Mouse (Mus musculus) G1E (cell line): Measurements from ENCODE around the gene Cfap43. TPM values are rescaled to one million over a fixed set of nuclear protein-coding genes. Genes with fewer than 3 reads are reported as not detected.

ENCODE experiments used
- ATAC-seq: 2 replicates; pipeline ENCODE4 v1.8.0; 2016; ENCODE audit warnings: mild to moderate bottlenecking; ENCODE audit not compliant: insufficient number of reproducible peaks, poor library complexity, low FRiP score, severe bottlenecking; ENCODE audit errors: extremely low read depth
- DNase-seq: peaks from one replicate; pipeline ENCODE4 v3.0.0; 2012; ENCODE audit warnings: low spot score
- H3K27me3 ChIP-seq: 2 replicates; pipeline ENCODE4 v1.6.1; 2012; ENCODE audit warnings: mild to moderate bottlenecking, low read length, inconsistent platforms; ENCODE audit not compliant: insufficient read depth
- H3K36me3 ChIP-seq: replicated peaks from 2 replicates; pipeline ENCODE3; 2012; ENCODE audit warnings: mild to moderate bottlenecking, inconsistent platforms
- H3K4me1 ChIP-seq: 2 replicates; pipeline ENCODE4 v1.6.1; 2012; ENCODE audit warnings: low read depth, low read length, inconsistent platforms, mixed read lengths; ENCODE audit not compliant: insufficient read depth
- H3K4me3 ChIP-seq: 2 replicates; pipeline ENCODE4 v1.5.1; 2012; ENCODE audit warnings: low read depth, mild to moderate bottlenecking, inconsistent platforms, low read length, moderate library complexity, mixed read lengths
- H3K9me3 ChIP-seq: replicated peaks from 2 replicates; pipeline ENCODE4 v1.6.1; 2012; ENCODE audit warnings: inconsistent platforms
- CTCF ChIP-seq: IDR thresholded peaks from 2 replicates; pipeline ENCODE4 v1.5.1; 2012; ENCODE audit warnings: low read depth, low read length, inconsistent platforms, mixed read lengths
- GATA1 ChIP-seq: IDR thresholded peaks from 2 replicates; pipeline ENCODE4 v1.6.1; 2012; ENCODE audit warnings: borderline replicate concordance, low read length, inconsistent platforms, mixed read lengths
- GATA2 ChIP-seq: IDR thresholded peaks from 2 replicates; pipeline ENCODE4 v1.6.1; 2012; ENCODE audit warnings: low read depth, low read length, inconsistent platforms, borderline replicate concordance
- POLR2AphosphoS5 ChIP-seq: IDR thresholded peaks from 2 replicates; pipeline ENCODE4 v1.6.1; 2012; ENCODE audit warnings: low read depth, low read length, inconsistent platforms; ENCODE audit not compliant: insufficient replicate concordance
- TAL1 ChIP-seq: conservative IDR thresholded peaks from 2 replicates; pipeline ENCODE4 v1.6.1; 2012; ENCODE audit warnings: low read depth, low read length, inconsistent platforms, mixed read lengths
- polyA plus RNA-seq: library from polyadenylated mRNA; stranded (reverse); fragments of >175 nt; gene quantifications from 2 replicates; pipeline ENCODE4 v1.2.3, GENCODE M21; 2012
- total RNA-seq, 2 experiments: library from RNA; stranded (forward) in 1 of 2; stranded (reverse) in 1 of 2; fragments of 200-1000 nt in 1 of 2; fragments of >200 nt in 1 of 2; fragmentation: Nextera tagmentation in 1 of 2; gene quantifications; 2 replicates each; pipeline ENCODE4 v1.2.3; 2014 to 2017

Gene Cfap43
- total and polyA plus RNA-seq, 3 experiments, result 0.05 TPM; not detected in 2

DNA sequence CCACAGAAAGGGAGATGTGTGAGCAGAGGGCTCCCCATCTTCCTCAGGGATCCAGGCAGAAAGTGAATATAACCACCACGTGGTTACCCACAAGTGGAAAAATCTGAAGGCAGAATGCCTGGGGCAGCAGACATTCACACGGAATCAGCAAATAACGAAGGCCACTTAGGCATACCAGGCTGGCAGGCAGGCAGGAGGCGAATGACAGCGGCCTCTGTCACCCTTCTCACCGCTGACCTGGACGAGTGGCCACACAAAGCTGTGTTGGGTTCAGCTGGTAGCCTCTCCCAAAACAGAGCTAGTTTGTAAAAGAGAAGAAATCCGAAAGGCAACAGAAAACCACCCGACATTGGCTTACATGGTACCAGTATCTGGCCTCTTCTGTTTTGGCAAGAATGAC lies 1.1 kb downstream of the Cfap43 start:
- peaks cover 32% of the 10 kb centered on the region for H3K9me3 ChIP-seq
- peaks cover 17% of the 10 kb centered on the region for H3K4me1 ChIP-seq
- peak overlapping the region; percentile 80 for H3K4me3 ChIP-seq
- no peaks in the 10 kb centered on the region for H3K27me3 ChIP-seq
- DNase-seq (no peak), ATAC-seq (no peak)
- no peak for TF ChIP-seq POLR2AphosphoS5
- TF ChIP-seq TAL1, result no peak
- no peak for TF ChIP-seq GATA2
- TF ChIP-seq GATA1, result no peak
- no peak for TF ChIP-seq CTCF
- H3K36me3 ChIP-seq, result peaks cover 17% of the 10 kb centered on the region

GRCm38 (mm10) chr19:47917396-47917795 lies 1.7 kb downstream of the Cfap43 start:
- no peak for TF ChIP-seq GATA2
- Histone ChIP-seq H3K9me3 (peaks cover 32% of the 10 kb centered on the region), H3K27me3 (no peaks in the 10 kb centered on the region), H3K4me1 (peaks cover 17% of the 10 kb centered on the region), H3K4me3 (no peak overlapping the region), H3K36me3 (peaks cover 17% of the 10 kb centered on the region)
- ATAC-seq (no peak), DNase-seq (no peak)

GRCm38 (mm10) chr19:47915251-47915650 lies 3.8 kb downstream of the Cfap43 start:
- DNase-seq, result no peak
- no peaks in the 10 kb centered on the region for H3K27me3 ChIP-seq
- peaks cover 34% of the 10 kb centered on the region for H3K36me3 ChIP-seq
- peaks cover 45% of the 10 kb centered on the region for H3K9me3 ChIP-seq
- H3K4me1 ChIP-seq, result peaks cover 31% of the 10 kb centered on the region
- TF ChIP-seq POLR2AphosphoS5 (no peak), GATA1 (no peak), TAL1 (no peak), GATA2 (no peak), CTCF (no peak)
- ATAC-seq, result no peak
- H3K4me3 ChIP-seq, result no peak overlapping the region

DNA sequence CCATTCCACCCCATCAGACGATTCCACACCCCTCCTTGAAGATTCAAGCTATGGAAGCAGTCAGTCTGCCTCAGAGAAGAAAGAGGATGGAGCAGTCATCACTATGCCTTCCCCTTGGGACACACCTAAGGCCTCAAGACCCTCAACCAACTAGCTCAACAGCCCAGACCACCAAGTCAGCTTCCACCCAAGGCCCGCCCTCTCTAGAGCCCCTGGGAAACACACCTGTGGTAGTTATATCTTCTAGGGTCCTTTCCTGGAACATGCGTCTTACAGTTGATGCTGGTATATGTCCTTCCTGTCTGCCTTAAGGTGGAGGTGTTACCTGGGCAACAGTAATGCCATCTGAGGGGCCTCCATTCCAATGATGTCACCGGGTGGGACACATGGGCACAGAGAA lies 4.9 kb downstream of the Cfap43 start:
- H3K9me3 ChIP-seq, result peaks cover 49% of the 10 kb centered on the region
- ATAC-seq (no peak), DNase-seq (no peak)
- H3K36me3 ChIP-seq, result peaks cover 36% of the 10 kb centered on the region
- peaks cover 34% of the 10 kb centered on the region for H3K4me1 ChIP-seq
- no peak overlapping the region for H3K4me3 ChIP-seq
- TF ChIP-seq POLR2AphosphoS5 (no peak), GATA1 (no peak), CTCF (no peak), TAL1 (no peak), GATA2 (no peak)
- no peaks in the 10 kb centered on the region for H3K27me3 ChIP-seq

GRCm38 (mm10) chr19:47913344-47913743 lies 5.7 kb downstream of the Cfap43 start:
- DNase-seq, result no peak
- no peaks in the 10 kb centered on the region for H3K27me3 ChIP-seq
- peaks cover 38% of the 10 kb centered on the region for H3K4me1 ChIP-seq
- no peak overlapping the region for H3K4me3 ChIP-seq
- H3K9me3 ChIP-seq, result peaks cover 45% of the 10 kb centered on the region
- TF ChIP-seq POLR2AphosphoS5 (no peak), TAL1 (no peak), GATA1 (no peak), GATA2 (no peak), CTCF (no peak)
- no peak for ATAC-seq
- peaks cover 43% of the 10 kb centered on the region for H3K36me3 ChIP-seq

GRCm38 (mm10) chr19:47910751-47911150 lies 8.3 kb downstream of the Cfap43 start:
- ATAC-seq (no peak), DNase-seq (no peak)
- Histone ChIP-seq H3K9me3 (peaks cover 43% of the 10 kb centered on the region), H3K27me3 (no peaks in the 10 kb centered on the region), H3K4me1 (peaks cover 29% of the 10 kb centered on the region), H3K36me3 (peaks cover 55% of the 10 kb centered on the region), H3K4me3 (no peak overlapping the region)
- TF ChIP-seq CTCF (no peak), POLR2AphosphoS5 (no peak), GATA1 (no peak), GATA2 (no peak), TAL1 (no peak)

DNA sequence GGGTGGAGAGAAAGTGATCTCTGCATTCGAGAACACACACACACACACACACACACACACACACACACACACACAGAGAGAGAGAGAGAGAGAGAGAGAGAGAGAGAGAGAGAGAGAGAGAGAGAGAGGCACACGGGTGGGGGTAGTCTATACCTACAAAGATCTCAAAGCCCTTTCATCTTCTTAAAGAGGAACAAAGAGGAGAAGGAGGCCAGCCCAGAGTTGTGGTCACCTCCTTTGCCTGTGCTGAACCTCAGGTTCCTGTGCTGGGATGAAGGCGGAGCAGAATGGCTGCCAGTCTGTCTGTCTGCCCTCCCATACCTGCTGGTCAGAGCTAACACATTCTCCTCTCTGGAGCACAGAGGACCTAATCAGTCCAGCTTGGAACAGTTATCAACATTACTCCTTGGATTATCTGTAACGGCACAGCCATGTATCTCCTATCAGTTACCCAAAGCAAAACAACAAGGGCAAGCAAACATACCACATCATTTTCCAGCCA lies 8.9 kb downstream of the Cfap43 start:
- ATAC-seq, result peak; percentile 6; the same call in 1 of the 2 replicates
- peaks cover 35% of the 10 kb centered on the region for H3K4me1 ChIP-seq

More for the DNA sequence above, 8.9 kb downstream of the Cfap43 start:
- peaks cover 49% of the 10 kb centered on the region for H3K9me3 ChIP-seq
- no peak for DNase-seq
- H3K27me3 ChIP-seq, result no peaks in the 10 kb centered on the region
- H3K4me3 ChIP-seq, result no peak overlapping the region
- H3K36me3 ChIP-seq, result peaks cover 58% of the 10 kb centered on the region
- TF ChIP-seq CTCF (no peak), GATA1 (no peak), GATA2 (no peak), TAL1 (no peak), POLR2AphosphoS5 (no peak)
